Mouse (Mus musculus) olfactory bulb, adult 2 months (tissue): ENCODE results near the gene Zfp335. TPM values are rescaled to one million over a fixed set of nuclear protein-coding genes. Genes with fewer than 3 reads are reported as not detected.

Source experiments
- H3K27ac ChIP-seq: fragments of 200-500 bp; 2 replicates; pipeline ENCODE4 v1.5.1; 2012; ENCODE audit warnings: low read depth, low read length; ENCODE audit not compliant: insufficient read depth
- H3K4me1 ChIP-seq: fragments of 200-500 bp; 2 replicates; pipeline ENCODE4 v1.6.1; 2012; ENCODE audit warnings: low read length; ENCODE audit not compliant: control insufficient read depth, insufficient read depth
- H3K4me3 ChIP-seq: fragments of 200-500 bp; 2 replicates; pipeline ENCODE4 v1.5.1; 2012; ENCODE audit warnings: mild to moderate bottlenecking, low read depth, low read length, moderate library complexity; ENCODE audit not compliant: insufficient read depth
- CTCF ChIP-seq: fragments of 200-500 bp; IDR thresholded peaks from 2 replicates; pipeline ENCODE4 v1.5.1; 2012; ENCODE audit warnings: low read depth, mild to moderate bottlenecking, low read length, moderate library complexity; ENCODE audit not compliant: insufficient read depth
- POLR2A ChIP-seq: fragments of 200-500 bp; IDR thresholded peaks from 2 replicates; pipeline ENCODE4 v1.6.1; 2012; ENCODE audit warnings: mild to moderate bottlenecking, low read depth, low read length, moderate library complexity; ENCODE audit not compliant: insufficient read depth
- WGBS: fragments of 180-500 bp; shearing (Covaris S2); methylation state at CpG from one replicate; pipeline ENCODE4 v1.1.7; 2018; 5-methylcytosine and 5-hydroxymethylcytosine counted together
- polyA plus RNA-seq: library from polyadenylated mRNA; stranded (reverse); fragments of >200 nt; gene quantifications from 2 replicates; pipeline ENCODE4 v1.2.4, GENCODE M21; 2012; ENCODE audit warnings: low replicate concordance; ENCODE audit not compliant: missing spikeins, insufficient read depth, insufficient read length

Zfp335 gene
- polyA plus RNA-seq, 1 experiment, result not detected

DNA sequence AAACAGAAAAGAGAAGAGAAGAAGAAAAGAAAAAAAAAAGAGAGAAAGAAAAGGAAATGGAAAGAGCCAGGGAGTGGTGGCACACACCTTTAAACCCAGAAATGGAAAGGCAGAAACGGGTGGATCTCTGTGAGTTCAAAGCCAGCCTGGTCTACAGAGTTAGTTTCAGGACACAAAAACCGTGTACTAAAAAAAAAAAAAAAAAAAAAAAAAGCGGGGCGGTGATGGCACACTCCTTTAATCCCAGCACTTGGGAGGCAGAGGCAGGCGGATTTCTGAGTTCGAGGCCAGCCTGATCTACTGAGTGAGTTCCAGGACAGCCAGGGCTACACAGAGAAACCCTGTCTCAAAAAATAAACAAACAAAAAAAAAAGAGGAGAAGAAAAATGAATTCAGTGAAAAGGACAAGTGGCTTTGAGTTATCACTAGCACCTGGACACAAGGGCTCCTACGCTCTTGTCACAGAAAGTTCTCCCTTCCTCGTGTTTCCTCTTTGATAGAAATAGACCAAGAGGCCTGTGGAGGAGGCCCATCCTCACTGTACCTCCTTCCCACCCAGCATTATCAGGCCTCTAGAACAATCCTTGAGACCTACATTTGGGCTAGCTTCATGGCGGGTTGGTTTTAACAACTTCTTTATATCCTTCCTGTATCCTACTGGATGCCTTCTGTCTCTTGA is 1.3 kb upstream of the Zfp335 start:
- WGBS, result 85% methylated on average over 9 of the region's 9 CpGs
- TF ChIP-seq POLR2A (no peak), CTCF (no peak)
- H3K4me1 ChIP-seq, result peaks cover 21% of the 10 kb centered on the region
- H3K27ac ChIP-seq, result peak overlapping the region; percentile 100
- no peak overlapping the region for H3K4me3 ChIP-seq

- TF ChIP-seq CTCF, result no peak
- TF ChIP-seq POLR2A, result no peak
These were observed 594 bp upstream of the Zfp335 start for GRCm38 (mm10) chr2:164912151-164912550.

DNA sequence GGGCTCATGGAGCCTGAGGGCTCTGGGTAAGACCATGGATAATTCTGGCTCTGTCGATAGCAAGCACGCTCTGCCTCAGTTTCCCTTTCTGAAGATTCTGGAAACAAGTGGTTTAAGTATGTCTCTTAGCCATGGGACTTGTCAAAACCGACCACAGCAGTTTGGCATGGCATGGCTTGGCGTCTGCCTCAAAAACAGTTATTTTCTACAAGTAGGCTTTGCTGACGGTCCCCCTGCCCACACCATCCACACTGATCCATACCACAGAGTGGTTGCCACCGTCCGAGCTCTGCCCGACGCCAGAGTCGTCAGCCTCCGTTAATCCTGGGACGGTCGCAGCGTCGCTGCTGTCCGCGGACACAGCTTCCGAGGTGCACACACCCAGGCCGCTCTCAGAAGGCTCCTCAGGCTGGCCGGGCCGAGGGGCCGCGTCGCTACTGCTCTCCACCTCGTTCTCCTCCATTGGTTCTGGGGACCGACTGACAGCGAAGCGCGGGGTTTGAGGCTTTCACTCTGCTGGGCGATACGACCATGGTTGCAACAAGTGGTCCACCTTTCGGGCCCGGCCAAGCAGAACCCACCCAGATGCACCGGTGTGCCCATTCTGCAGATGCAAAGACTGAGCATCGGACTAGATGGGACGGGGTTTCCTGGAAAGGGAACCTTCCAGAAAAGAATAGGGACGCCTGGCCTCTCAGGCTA is 1.0 kb downstream of the Zfp335 start:
- H3K4me3 ChIP-seq, result peak overlapping the region; percentile 71
- H3K27ac ChIP-seq, result peak overlapping the region; percentile 64
- 4% methylated on average over 37 of the region's 37 CpGs for WGBS
- no peak for TF ChIP-seq POLR2A
- no peak for TF ChIP-seq CTCF
- H3K4me1 ChIP-seq, result peaks cover 21% of the 10 kb centered on the region

More at GRCm38 (mm10) chr2:164912151-164912550, 594 bp upstream of the Zfp335 start:
- 5% methylated on average over 12 of the region's 12 CpGs for WGBS
- Histone ChIP-seq H3K4me3 (peak overlapping the region; percentile 71), H3K4me1 (peaks cover 21% of the 10 kb centered on the region), H3K27ac (peak overlapping the region; percentile 100)

- peaks cover 21% of the 10 kb centered on the region for H3K4me1 ChIP-seq
- WGBS, result 72% methylated on average over 1 of the region's 1 CpGs
These were observed 2.0 kb downstream of the Zfp335 start for GRCm38 (mm10) chr2:164909542-164909941.

DNA sequence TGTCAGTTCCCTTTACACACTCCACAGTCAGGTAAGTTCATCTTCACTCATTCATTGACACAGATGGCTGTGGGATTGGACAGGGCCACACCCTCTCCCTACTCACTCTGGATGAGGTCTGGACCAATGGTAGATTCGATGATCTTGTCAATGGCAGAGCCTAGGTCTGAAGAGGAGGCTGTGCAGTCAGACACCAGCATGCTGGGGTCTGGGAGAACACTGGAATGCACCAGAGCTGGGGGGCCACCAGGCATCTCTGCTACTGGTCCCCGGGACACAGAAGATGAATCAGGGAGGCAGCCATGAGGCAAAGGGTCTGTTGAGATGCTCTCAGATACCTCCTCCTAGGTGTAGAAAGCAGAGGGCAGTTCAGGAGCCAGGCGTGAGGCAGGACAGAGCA is 2.5 kb downstream of the Zfp335 start:
- 86% methylated on average over 3 of the region's 3 CpGs for WGBS
- peaks cover 21% of the 10 kb centered on the region for H3K4me1 ChIP-seq
- no peak overlapping the region for H3K27ac ChIP-seq
- H3K4me3 ChIP-seq, result no peak overlapping the region
- no peak for TF ChIP-seq CTCF

More at GRCm38 (mm10) chr2:164909542-164909941, 2.0 kb downstream of the Zfp335 start:
- TF ChIP-seq CTCF, result no peak
- no peak for TF ChIP-seq POLR2A
- Histone ChIP-seq H3K27ac (no peak overlapping the region), H3K4me3 (no peak overlapping the region)

DNA sequence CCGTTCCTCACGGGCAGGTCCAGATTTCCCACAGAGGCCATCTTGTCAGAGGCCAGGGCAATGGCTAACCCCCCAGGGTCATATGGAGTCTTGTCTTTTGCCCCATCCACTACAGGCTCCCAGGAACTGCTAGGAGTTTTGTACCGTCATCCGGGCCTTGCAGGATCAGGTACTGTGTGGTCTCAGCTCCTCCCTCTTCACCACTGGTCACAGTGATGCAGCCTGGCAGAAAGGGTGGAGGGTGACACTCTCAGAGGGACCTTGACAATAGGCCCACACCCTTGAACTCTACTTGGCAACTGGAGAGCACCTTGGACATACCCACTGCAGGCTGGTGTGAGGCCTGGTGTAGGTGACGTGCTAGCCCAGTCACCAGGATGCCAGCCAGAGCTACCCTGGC is 3.5 kb downstream of the Zfp335 start:
- peaks cover 16% of the 10 kb centered on the region for H3K4me1 ChIP-seq
- no peak for TF ChIP-seq POLR2A
- no peak for TF ChIP-seq CTCF
- H3K27ac ChIP-seq, result no peak overlapping the region
- no peak overlapping the region for H3K4me3 ChIP-seq
- 95% methylated on average over 5 of the region's 5 CpGs for WGBS

- TF ChIP-seq CTCF (no peak), POLR2A (no peak)
- 94% methylated on average over 12 of the region's 12 CpGs for WGBS
- Histone ChIP-seq H3K4me1 (peaks cover 16% of the 10 kb centered on the region), H3K27ac (no peak overlapping the region), H3K4me3 (no peak overlapping the region)
These were observed 4.0 kb downstream of the Zfp335 start for GRCm38 (mm10) chr2:164907511-164907910.

- peaks cover 11% of the 10 kb centered on the region for H3K4me1 ChIP-seq
- over 99% methylated on average over 4 of the region's 4 CpGs for WGBS
- TF ChIP-seq POLR2A, result no peak
- TF ChIP-seq CTCF, result no peak
- H3K4me3 ChIP-seq, result no peak overlapping the region
- H3K27ac ChIP-seq, result no peak overlapping the region
These were observed 5.5 kb downstream of the Zfp335 start for GRCm38 (mm10) chr2:164906071-164906470.

GRCm38 (mm10) chr2:164903496-164903895 is 8.1 kb downstream of the Zfp335 start:
- TF ChIP-seq POLR2A, result no peak
- no peak for TF ChIP-seq CTCF
- Histone ChIP-seq H3K27ac (no peak overlapping the region), H3K4me3 (no peak overlapping the region), H3K4me1 (no peaks in the 10 kb centered on the region; the same call in 1 of the 2 replicates)
- WGBS, result 73% methylated on average over 1 of the region's 1 CpGs
